Mouse (Mus musculus) left cerebral cortex, postnatal 25 days (tissue): Measurements from ENCODE around the gene Baz2a. TPM values are rescaled to one million over a fixed set of nuclear protein-coding genes. Genes with fewer than 3 reads are reported as not detected.
"Not testable (repeated sequence)": the region's sequence is repeated elsewhere in the genome, so short reads cannot be mapped to it uniquely, and the experiment has no call there.

Experiments used
- DNase-seq, 2 experiments: peaks; one replicate each; pipeline ENCODE4 v3.0.0; 2022; ENCODE audit warnings: low spot score in 2 of 2, mixed read lengths in 1 of 2
- intact Hi-C: fragments of 180-260 bp; cut with DNase I; formaldehyde crosslinking; loops from one replicate; pipeline ENCODE4 v1.15.1; 2025
- microRNA-seq, 2 experiments: library from miRNA; unstranded; fragments of <30 nt; microRNA quantifications; one replicate each; pipeline ENCODE4 v1.2.0; 2022
- total RNA-seq, 2 experiments: library from RNA; stranded (reverse); gene quantifications; 2 replicates each; pipeline ENCODE4 v1.2.3; 2021

Baz2a gene
- total RNA-seq, 2 experiments from 2014 or later, result 34.3 to 38.4 TPM

DNA sequence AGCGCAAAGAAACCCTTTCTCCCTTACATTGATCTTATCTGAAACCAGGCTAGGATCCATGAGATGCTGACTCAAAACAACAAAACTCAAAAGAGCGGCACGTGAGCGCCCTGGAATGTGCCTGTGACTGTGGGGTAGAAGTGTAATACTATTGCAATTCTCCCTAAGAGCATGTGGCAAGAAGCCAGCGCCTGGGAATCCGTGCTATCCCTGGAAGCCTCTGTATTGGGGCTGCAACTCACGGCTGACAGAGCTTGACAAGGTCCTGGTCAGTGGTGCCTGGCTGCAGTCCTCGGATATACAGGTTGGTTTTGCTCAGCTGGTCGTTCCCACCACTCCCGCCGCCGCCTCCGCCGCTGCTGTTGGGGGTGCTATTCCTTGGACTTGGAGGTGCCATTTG is 59.6 kb downstream of the Baz2a start:
- DNase-seq, result no peak
- intact Hi-C loops, result no loop called here

DNA sequence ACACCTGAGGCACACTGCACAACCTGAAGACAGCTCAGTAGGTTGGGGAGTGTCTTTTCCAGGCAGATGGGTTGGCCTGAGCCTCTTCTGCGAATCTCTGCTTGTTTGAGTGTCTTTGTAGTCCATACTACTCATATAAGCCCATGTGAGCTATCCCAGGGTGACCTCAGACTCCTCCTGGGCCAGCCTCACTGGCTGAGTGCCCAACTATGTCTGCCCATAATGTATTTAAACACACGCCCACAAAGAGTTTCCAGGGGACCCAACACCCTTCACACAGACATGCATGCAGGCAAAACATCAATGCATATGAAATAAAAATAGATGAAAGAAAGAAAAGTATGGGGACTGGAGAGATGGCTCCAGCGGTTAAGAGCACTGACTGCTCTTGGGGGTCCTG is 62.6 kb downstream of the Baz2a start:
- no peak for DNase-seq
- intact Hi-C loops, result no loop called here

DNA sequence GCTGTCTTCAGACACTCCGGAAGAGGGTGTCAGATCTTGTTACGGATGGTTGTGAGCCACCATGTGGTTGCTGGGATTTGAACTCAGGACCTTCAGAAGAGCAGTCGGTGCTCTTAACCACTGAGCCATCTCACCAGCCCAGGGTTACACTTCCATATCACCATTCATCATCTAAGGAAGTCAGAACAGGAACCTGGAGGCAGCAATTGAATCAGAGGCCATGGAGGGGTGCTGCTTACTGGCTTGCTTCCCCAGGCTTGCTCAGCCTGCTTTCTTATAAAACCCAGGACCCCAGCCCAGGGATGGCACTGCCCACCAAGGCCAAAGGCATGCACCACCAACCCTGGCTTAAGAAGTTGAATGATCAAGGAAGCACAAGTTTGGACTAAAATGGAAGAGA is 74.3 kb downstream of the Baz2a start:
- intact Hi-C loops, DNase-seq: not testable (repeated sequence)

DNA sequence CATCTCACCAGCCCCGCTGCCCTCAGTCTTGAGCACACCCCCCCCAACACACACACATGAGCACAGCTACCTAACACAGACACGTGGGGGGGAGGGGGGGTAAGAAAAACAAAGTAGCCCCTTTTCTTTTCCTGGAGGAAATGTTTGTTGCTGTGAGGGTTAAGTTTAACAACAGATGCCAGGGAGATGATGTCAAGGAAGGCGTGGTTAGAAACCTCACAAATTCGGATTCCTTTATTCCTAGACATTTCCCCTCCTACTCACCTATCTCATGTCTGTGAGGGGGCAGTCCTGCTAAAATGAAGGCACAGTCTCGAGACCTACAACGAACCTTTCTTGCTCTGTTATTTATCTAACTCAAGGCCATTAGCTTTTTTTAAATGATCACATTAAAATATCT is 75.7 kb downstream of the Baz2a start:
- intact Hi-C loops, result no loop called here
- DNase-seq, result no peak

DNA sequence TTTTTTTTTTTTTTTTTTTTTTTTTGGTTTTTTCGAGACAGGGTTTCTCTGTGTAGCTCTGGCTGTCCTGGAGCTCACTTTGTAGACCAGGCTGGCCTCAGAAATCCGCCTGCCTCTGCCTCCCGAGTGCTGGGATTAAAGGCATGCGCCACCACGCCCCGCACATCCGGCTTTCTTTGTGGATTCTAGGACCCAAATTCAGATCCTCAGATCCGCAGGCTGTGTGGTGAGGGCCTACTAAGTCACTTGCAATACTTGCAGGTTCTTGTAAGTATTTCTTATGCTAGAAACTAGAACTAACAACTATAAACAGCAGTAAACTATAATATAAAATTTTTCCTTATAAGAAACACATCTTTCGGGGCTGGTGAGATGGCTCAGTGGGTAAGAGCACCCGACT is 80.0 kb downstream of the Baz2a start:
- intact Hi-C loops, DNase-seq: not testable (repeated sequence)

DNA sequence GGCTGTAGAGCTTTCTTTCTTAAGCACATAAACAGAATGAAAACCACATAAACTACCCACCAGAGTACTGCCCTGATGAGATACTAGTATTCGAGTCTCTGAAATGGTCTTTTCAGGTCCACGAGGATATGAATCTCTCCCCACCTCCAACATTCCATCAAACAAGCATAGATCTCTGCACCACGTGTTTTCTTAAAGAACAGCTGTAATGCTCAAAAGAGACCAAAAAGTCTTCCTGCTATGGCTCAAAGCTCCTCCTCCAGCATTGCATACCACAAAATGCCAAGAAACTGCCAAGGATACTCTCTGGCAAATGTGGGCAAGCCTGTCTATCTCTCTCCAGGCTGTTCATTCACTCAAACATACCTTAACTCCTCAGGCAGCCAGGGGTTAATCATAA is 83.9 kb downstream of the Baz2a start:
- no peak for DNase-seq
- intact Hi-C loops, result no loop called here

DNA sequence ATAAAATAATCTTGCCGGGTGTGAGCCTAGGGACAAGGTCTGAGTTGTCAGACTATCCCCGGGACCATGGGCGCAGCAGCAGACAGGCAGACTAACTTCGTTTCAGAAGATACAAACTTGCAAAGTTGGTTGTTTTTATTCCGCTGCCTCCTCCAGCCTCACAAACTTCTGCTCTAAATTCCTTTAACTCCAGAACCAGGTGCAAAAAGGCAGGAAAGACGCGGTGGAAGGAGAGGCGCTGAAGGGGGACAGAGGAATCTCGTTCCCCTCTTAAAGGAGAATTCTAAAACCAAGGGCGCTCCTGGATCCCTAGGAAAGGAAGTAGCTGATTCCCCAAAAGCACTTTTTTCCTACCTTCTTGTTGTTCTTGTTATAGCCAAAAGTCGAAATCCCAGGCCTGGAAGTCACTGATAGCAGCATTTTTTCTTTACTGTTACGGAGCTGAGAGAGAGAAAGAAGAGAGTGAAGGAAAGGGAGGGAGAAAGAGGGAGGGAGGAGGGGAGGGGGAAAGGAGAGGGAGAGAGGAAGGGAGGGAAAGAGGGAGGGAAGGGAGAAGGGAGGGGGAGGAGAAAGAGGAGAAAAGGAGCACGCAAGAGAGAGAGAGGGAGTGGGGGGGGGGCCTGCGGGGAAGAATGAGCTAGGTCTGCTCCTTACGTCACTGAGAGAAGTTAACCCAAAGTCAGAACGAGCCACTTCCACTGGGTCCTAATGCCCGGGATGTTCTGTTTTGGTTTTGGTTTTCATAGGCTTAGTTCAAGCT is 84.8 kb downstream of the Baz2a start:
- DNase-seq, result peak; percentile 52 to 77
- intact Hi-C loops, result loop anchor here (1.0 kb wide), 1 partner anchor 80 kb away; no protein-coding TSS in a partner anchor

DNA sequence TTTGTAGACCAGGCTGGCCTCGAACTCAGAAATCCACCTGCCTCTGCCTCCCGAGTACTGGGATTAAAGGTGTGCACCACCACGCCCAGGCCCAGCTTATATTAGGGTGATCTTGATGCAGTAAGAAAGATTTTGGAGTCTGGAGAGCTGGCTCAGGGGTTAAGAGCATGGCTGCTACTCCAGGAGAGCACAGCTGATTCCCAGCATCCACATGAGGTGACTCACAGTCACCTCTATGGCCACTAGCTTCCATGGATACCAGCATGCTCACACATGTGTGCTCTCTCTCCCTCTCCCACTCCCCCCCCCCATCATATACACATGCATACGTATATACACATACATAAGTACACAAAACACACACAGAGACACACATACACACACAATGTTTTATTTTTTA is 85.9 kb downstream of the Baz2a start:
- no peak for DNase-seq

More for the DNA sequence above, 85.9 kb downstream of the Baz2a start:
- intact Hi-C loops, result no loop called here

Small RNA genes lying within 50 kb of the gene (microRNA-seq; reads per million reads assigned to microRNA genes)
- 19.1 to 23.5 reads per million in 2 experiments for gene Mir677

Other genes starting within 250 kb of the Baz2a start
- gene Rdh19, start 241.6 kb upstream of the Baz2a start, total RNA-seq, result not detected
- not detected for gene Rdh16f2, start 225.1 kb upstream of the Baz2a start, total RNA-seq
- gene Rdh7, start 202.8 kb upstream of the Baz2a start, total RNA-seq, result not detected
- gene Sdr9c7, start 193.1 kb upstream of the Baz2a start, total RNA-seq, result not detected
- not detected for gene Hsd17b6, start 84.0 kb upstream of the Baz2a start, total RNA-seq
- 1 to 10 TPM; 6.2 to 6.9 TPM for gene Prim1, start 76.4 kb upstream of the Baz2a start, total RNA-seq
- 100 to 1,000 TPM; 308 to 327 TPM for gene Naca, start 56.0 kb upstream of the Baz2a start, total RNA-seq
- gene Ptges3, start 32.6 kb upstream of the Baz2a start, total RNA-seq, result 100 to 1,000 TPM; 127 to 132 TPM
- gene Atp5b, start 8.3 kb upstream of the Baz2a start, total RNA-seq, result 1,000 to 10,000 TPM; 1,709 to 1,721 TPM
- 10 to 100 TPM; 11.3 to 13.5 TPM for gene Rbms2, start 88.7 kb downstream of the Baz2a start, total RNA-seq
- gene Gls2, start 102.9 kb downstream of the Baz2a start, total RNA-seq, result 10 to 100 TPM; 29.4 to 32.9 TPM
- 10 to 100 TPM; 10.1 to 10.7 TPM for gene Spryd4, start 120.2 kb downstream of the Baz2a start, total RNA-seq
- not detected for gene Mip, start 134.3 kb downstream of the Baz2a start, total RNA-seq
- 1 to 10 TPM; 6.8 to 8.3 TPM for gene Timeless, start 140.5 kb downstream of the Baz2a start, total RNA-seq
- gene Apon, start 162.5 kb downstream of the Baz2a start, total RNA-seq, result not detected
- not detected for gene Apof, start 177.1 kb downstream of the Baz2a start, total RNA-seq
- gene Stat2, start 179.0 kb downstream of the Baz2a start, total RNA-seq, result 10 to 100 TPM; 27.1 to 29.6 TPM
- gene Il23a, start 207.2 kb downstream of the Baz2a start, total RNA-seq, result under 1 TPM; 0.64 to 0.69 TPM
- 10 to 100 TPM; 14.3 to 15.4 TPM for gene Pan2, start 211.8 kb downstream of the Baz2a start, total RNA-seq
- 10 to 100 TPM; 64.7 to 70.5 TPM for gene Cnpy2, start 230.9 kb downstream of the Baz2a start, total RNA-seq
- gene Cs, start 246.2 kb downstream of the Baz2a start, total RNA-seq, result 100 to 1,000 TPM; 227 to 229 TPM